Mouse (Mus musculus): ENCODE data around the gene Tmem160. TPM values are rescaled to one million over a fixed set of nuclear protein-coding genes. Genes with fewer than 3 reads are reported as not detected.

Tmem160 gene
- polyA plus RNA-seq, 1 experiment: 84.3 TPM

GRCm38 (mm10) chr7:16433352-16433971, 19.1 kb upstream of the Tmem160 start:
- DNase-seq (ENCODE audit: extremely low spot score in 1 of 2, low spot score in 1 of 2): no peak

- no peak for DNase-seq (ENCODE audit: extremely low spot score in 1 of 2, low spot score in 1 of 2)
Measured at GRCm38 (mm10) chr7:16435088-16435487, 17.5 kb upstream of the Tmem160 start.

- no peak for DNase-seq (ENCODE audit: extremely low spot score in 1 of 2, low spot score in 1 of 2)
Measured at GRCm38 (mm10) chr7:16441241-16441640, 11.3 kb upstream of the Tmem160 start.

GRCm38 (mm10) chr7:16451656-16452055, 923 bp upstream of the Tmem160 start:
- no peak for DNase-seq (ENCODE audit: extremely low spot score in 1 of 2, low spot score in 1 of 2)

- DNase-seq (ENCODE audit: extremely low spot score in 1 of 2, low spot score in 1 of 2): peak; percentile 51 to 79
Measured at GRCm38 (mm10) chr7:16453118-16453711, 636 bp downstream of the Tmem160 start.

- no peak for DNase-seq (ENCODE audit: extremely low spot score in 1 of 2, low spot score in 1 of 2)
Measured at GRCm38 (mm10) chr7:16455016-16455415, 2.4 kb downstream of the Tmem160 start.

- no peak for DNase-seq (ENCODE audit: extremely low spot score in 1 of 2, low spot score in 1 of 2)
Measured at GRCm38 (mm10) chr7:16456289-16456688, 3.7 kb downstream of the Tmem160 start.

GRCm38 (mm10) chr7:16460566-16460965, 8.0 kb downstream of the Tmem160 start:
- no peak for DNase-seq (ENCODE audit: extremely low spot score in 1 of 2, low spot score in 1 of 2)

- DNase-seq (ENCODE audit: extremely low spot score in 1 of 2, low spot score in 1 of 2): no peak
Measured at GRCm38 (mm10) chr7:16461151-16461550, 8.6 kb downstream of the Tmem160 start.

GRCm38 (mm10) chr7:16461705-16462104, 9.1 kb downstream of the Tmem160 start:
- DNase-seq (ENCODE audit: extremely low spot score in 1 of 2, low spot score in 1 of 2): no peak

- DNase-seq (ENCODE audit: extremely low spot score in 1 of 2, low spot score in 1 of 2): peak; percentile 33 to 89
Measured at GRCm38 (mm10) chr7:16463214-16463613, 10.6 kb downstream of the Tmem160 start.

GRCm38 (mm10) chr7:16465160-16465559, 12.6 kb downstream of the Tmem160 start:
- DNase-seq (ENCODE audit: extremely low spot score in 1 of 2, low spot score in 1 of 2): peak in 1 of 2 experiments; percentile 83

GRCm38 (mm10) chr7:16465568-16465967, 13.0 kb downstream of the Tmem160 start:
- no peak for DNase-seq (ENCODE audit: extremely low spot score in 1 of 2, low spot score in 1 of 2)

- peak in 1 of 2 experiments; percentile 37 for DNase-seq (ENCODE audit: extremely low spot score in 1 of 2, low spot score in 1 of 2)
Measured at GRCm38 (mm10) chr7:16466565-16466964, 14.0 kb downstream of the Tmem160 start.

GRCm38 (mm10) chr7:16468115-16468514, 15.5 kb downstream of the Tmem160 start:
- DNase-seq (ENCODE audit: extremely low spot score in 1 of 2, low spot score in 1 of 2): no peak

GRCm38 (mm10) chr7:16471549-16471948, 19.0 kb downstream of the Tmem160 start:
- DNase-seq (ENCODE audit: extremely low spot score in 1 of 2, low spot score in 1 of 2): no peak

GRCm38 (mm10) chr7:16472116-16472709, 19.6 kb downstream of the Tmem160 start:
- DNase-seq (ENCODE audit: extremely low spot score in 1 of 2, low spot score in 1 of 2): no peak

GRCm38 (mm10) chr7:16473847-16474246, 21.3 kb downstream of the Tmem160 start:
- DNase-seq (ENCODE audit: extremely low spot score in 1 of 2, low spot score in 1 of 2): no peak

- no peak for DNase-seq (ENCODE audit: extremely low spot score in 1 of 2, low spot score in 1 of 2)
Measured at GRCm38 (mm10) chr7:16474445-16474844, 21.9 kb downstream of the Tmem160 start.

GRCm38 (mm10) chr7:16475321-16475720, 22.7 kb downstream of the Tmem160 start:
- DNase-seq (ENCODE audit: extremely low spot score in 1 of 2, low spot score in 1 of 2): no peak

- DNase-seq (ENCODE audit: extremely low spot score in 1 of 2, low spot score in 1 of 2): no peak
Measured at GRCm38 (mm10) chr7:16475764-16476599, 23.4 kb downstream of the Tmem160 start.
